Mouse (Mus musculus) midbrain, embryonic 10.5 days (tissue): ENCODE results near the gene Tec. TPM values are rescaled to one million over a fixed set of nuclear protein-coding genes. Genes with fewer than 3 reads are reported as not detected.

ENCODE experiments used
- DNase-seq: peaks from one replicate; pipeline ENCODE4 v3.0.0-alpha.2; 2017; ENCODE audit warnings: low spot score
- H3K27ac ChIP-seq: fragments of 300-500 bp; sonication (generic); replicated peaks from 2 replicates; pipeline ENCODE4 v1.5.1; 2016; ENCODE audit warnings: mild to moderate bottlenecking
- H3K27me3 ChIP-seq: fragments of 300-500 bp; sonication (generic); 2 replicates; pipeline ENCODE4 v1.6.1; 2016; ENCODE audit warnings: low read depth, mild to moderate bottlenecking; ENCODE audit not compliant: poor library complexity, severe bottlenecking
- H3K36me3 ChIP-seq: fragments of 300-500 bp; sonication (generic); 2 replicates; pipeline ENCODE4 v1.6.1; 2016; ENCODE audit warnings: mild to moderate bottlenecking, moderate library complexity
- H3K4me1 ChIP-seq: fragments of 300-500 bp; sonication (generic); 2 replicates; pipeline ENCODE4 v1.6.1; 2016
- H3K4me3 ChIP-seq: fragments of 300-500 bp; sonication (generic); 2 replicates; pipeline ENCODE4 v1.5.1; 2016; ENCODE audit warnings: mild to moderate bottlenecking, moderate library complexity
- H3K9me3 ChIP-seq: fragments of 300-500 bp; sonication (generic); replicated peaks from 2 replicates; pipeline ENCODE4 v1.6.1; 2016; ENCODE audit warnings: mild to moderate bottlenecking
- WGBS: fragments of 180-500 bp; shearing (Covaris S2); methylation state at CpG from one replicate; pipeline ENCODE4 v1.1.7; 2016; 5-methylcytosine and 5-hydroxymethylcytosine counted together
- polyA plus RNA-seq: library from polyadenylated mRNA; unstranded; fragments of >200 nt; fragmentation: Nextera tagmentation; extraction: Ambion mirVana; gene quantifications from 2 replicates; pipeline ENCODE4 v1.2.1, GENCODE M21; 2016

Tec gene
- polyA plus RNA-seq, 1 experiment from 2014 or later = 3.2 TPM

DNA sequence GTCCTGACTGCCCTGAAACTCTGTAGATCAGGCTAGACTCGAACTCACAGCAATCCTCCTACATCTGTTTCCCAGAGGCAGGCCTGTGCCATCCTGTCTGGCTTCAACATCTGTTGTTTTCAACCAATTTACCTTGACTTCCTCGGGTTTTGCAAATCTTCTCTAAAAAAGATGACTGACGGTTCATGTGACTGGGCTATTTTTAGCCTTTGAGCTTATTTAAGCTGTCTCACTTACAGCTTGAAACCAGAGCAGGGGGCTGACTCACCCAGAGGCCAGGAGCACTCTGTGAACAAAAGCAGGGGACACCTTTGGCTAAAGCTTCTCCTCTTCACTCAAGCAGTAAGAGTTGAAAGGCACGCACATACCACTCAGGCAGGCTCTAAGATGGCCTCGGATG lies 65.4 kb downstream of the Tec start:
- Histone ChIP-seq H3K36me3 (no peaks in the 10 kb centered on the region), H3K4me1 (peaks cover 4% of the 10 kb centered on the region), H3K4me3 (no peak overlapping the region), H3K9me3 (no peaks in the 10 kb centered on the region), H3K27me3 (no peaks in the 10 kb centered on the region), H3K27ac (no peak overlapping the region)
- DNase-seq = no peak
- WGBS = 80% methylated on average over 5 of the region's 5 CpGs

DNA sequence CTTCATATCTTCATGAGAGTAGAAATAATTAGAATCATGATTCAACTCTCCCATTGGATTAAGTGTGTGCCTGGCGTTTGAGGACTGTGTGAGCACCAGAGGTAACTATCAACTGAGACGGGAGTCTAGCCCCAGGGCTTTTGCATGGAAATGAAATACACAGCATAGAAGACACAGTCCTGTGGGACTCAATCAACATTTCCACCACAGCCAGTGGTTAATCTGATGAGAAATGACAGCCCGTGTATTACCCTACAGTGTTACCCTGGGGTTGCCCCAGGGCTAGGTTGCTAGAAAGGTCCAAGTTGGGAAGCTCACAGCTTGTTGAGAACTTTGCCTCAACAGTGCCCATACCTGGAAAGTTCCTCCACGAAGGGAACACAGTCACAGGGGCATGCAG lies 69.7 kb downstream of the Tec start:
- DNase-seq = no peak
- Histone ChIP-seq H3K4me1 (peaks cover 16% of the 10 kb centered on the region), H3K36me3 (no peaks in the 10 kb centered on the region), H3K27me3 (no peaks in the 10 kb centered on the region), H3K9me3 (no peaks in the 10 kb centered on the region), H3K4me3 (no peak overlapping the region), H3K27ac (no peak overlapping the region)
- 78% methylated on average over 4 of the region's 4 CpGs for WGBS

DNA sequence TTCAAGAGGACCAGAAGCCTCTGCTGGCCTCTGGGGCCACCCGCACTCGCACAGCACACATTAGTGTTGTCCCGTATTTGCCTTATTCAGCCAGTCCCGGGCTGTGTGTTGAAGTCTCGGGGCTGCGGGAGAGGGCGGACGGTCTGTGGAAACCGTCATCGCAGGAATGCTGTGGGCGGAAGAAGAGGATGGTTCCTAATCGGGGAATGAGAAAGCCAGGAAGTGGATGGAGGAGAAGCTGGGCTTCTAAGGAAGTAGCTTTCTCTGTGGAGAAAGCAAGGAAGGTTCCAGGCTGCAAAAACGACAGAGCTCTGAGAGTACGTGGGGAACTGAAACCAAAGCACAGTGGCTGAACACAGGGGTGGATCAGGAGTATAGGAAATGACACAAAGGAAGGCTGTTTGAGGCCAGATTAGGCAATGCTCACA lies 72.1 kb downstream of the Tec start:
- H3K27ac ChIP-seq = peak overlapping the region; percentile 64
- no peak overlapping the region for H3K4me3 ChIP-seq
- DNase-seq = no peak
- no peaks in the 10 kb centered on the region for H3K9me3 ChIP-seq
- no peaks in the 10 kb centered on the region for H3K27me3 ChIP-seq
- 72% methylated on average over 14 of the region's 14 CpGs for WGBS
- H3K36me3 ChIP-seq = no peaks in the 10 kb centered on the region
- peaks cover 23% of the 10 kb centered on the region for H3K4me1 ChIP-seq

DNA sequence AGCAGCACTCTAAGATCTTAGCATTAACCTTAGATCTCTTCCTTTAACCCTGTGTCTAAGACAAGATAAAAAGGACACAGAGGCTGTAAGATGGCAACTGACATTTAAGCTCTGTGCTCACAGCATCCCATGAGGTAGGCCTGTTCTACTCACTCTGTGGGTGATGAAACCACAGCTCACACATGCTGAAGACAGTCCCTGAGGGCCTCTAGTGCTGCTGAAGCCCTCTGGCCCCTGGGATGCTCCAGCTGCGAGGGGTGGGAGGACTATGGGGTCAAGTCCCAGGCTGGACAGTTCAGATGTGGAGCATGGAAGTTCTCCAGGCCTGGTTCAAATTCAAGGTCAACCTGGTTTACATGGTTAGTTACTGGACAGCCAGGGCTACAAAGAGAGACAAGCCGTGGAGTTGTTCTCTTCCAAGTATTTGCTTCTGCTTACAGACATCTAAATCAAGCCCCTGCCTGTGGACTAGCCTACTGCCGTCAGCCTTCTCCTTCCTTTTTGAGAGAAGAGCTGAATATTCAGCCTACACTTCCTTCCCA lies 74.9 kb downstream of the Tec start:
- whole genome bisulfite sequencing = 90% methylated on average over 3 of the region's 3 CpGs
- Histone ChIP-seq H3K36me3 (no peaks in the 10 kb centered on the region), H3K9me3 (no peaks in the 10 kb centered on the region), H3K27ac (no peak overlapping the region), H3K4me1 (peaks cover 23% of the 10 kb centered on the region), H3K27me3 (no peaks in the 10 kb centered on the region), H3K4me3 (no peak overlapping the region)
- DNase-seq = no peak

DNA sequence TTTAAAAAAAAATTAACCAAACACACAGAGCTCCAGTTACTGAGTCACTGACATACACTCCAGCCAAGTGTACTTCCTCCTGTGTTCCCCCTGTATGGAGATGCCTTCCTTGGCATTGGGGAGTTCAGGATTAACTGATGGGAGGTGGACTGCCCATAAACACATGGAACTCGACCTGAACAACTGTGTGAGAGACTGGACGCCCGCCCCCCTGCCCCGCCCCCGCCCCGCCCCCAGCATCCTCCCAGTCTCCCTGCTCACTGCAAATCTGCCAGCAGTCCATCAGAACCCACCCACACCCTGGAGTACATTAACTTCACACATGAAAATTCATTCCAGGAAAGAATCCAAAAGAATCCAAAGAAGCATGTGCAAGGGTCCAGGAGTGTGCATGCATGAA lies 76.5 kb downstream of the Tec start:
- H3K27me3 ChIP-seq = no peaks in the 10 kb centered on the region
- H3K4me3 ChIP-seq = no peak overlapping the region
- H3K36me3 ChIP-seq = no peaks in the 10 kb centered on the region
- H3K9me3 ChIP-seq = no peaks in the 10 kb centered on the region
- DNase-seq = no peak
- peaks cover 23% of the 10 kb centered on the region for H3K4me1 ChIP-seq
- WGBS = 19% methylated on average over 6 of the region's 6 CpGs
- H3K27ac ChIP-seq = no peak overlapping the region

DNA sequence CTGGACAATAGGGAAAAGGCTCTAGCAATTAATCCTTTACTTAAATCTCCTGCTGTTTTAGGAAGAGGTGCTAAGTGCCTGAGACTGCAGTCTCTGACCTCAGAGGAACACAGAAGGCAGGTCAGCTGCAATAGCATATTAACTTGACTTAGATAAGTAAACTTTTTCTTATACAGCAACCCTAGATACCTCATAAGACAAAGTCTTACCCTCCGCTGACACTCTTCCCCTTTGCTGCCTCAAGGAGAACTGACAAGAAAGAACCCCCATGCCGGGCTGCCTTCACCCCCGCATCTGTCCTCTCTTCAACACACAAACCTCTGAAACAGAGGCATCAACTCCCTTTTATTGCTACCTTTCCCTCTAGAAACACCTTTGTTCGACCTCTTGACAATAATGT lies 76.9 kb downstream of the Tec start:
- no peak for DNase-seq
- H3K36me3 ChIP-seq = no peaks in the 10 kb centered on the region
- no peaks in the 10 kb centered on the region for H3K27me3 ChIP-seq
- no peak overlapping the region for H3K4me3 ChIP-seq
- H3K4me1 ChIP-seq = peaks cover 23% of the 10 kb centered on the region
- no peaks in the 10 kb centered on the region for H3K9me3 ChIP-seq
- H3K27ac ChIP-seq = no peak overlapping the region
- WGBS = 64% methylated on average over 4 of the region's 4 CpGs

DNA sequence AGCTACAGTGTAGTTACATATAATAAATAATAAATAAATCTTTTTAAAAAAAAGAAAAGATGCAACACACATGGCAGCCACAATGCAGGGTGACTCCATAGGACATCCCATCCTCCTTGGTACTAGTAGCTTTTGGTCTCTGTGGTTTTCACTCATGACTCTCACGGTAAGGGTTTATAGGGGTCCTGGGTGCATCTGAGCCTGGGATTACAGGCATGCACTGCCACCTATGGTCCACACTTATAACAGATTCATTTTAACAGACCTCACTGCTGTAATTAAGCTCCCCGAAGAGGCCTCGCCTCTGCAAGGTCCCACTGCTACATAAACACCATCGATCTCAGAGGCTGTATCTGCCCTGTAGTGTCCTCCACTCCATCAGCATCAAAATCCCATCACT lies 82.8 kb downstream of the Tec start:
- WGBS = 86% methylated on average over 4 of the region's 4 CpGs
- Histone ChIP-seq H3K27me3 (no peaks in the 10 kb centered on the region), H3K9me3 (no peaks in the 10 kb centered on the region), H3K4me3 (no peak overlapping the region), H3K27ac (no peak overlapping the region), H3K4me1 (no peaks in the 10 kb centered on the region), H3K36me3 (no peaks in the 10 kb centered on the region)
- DNase-seq = no peak

DNA sequence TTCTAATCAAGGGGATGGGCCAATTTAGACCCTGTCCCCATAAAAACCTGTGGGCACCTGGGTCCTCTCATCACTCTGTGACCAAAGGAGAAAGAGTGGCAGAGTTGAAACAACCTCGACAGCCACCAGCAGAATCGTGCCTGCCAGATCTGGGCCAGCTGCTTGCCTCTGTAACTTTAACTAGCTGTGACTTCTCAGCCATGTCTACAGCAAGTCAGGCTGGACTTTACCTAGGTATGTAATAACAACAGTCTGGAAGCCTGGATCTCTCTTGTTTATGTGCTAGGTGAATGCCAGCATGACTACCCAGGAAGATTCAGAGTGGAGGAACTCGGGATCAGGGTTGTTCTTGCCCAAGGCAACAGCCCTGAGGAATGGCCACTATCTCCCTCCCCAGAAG lies 83.6 kb downstream of the Tec start:
- H3K4me1 ChIP-seq = no peaks in the 10 kb centered on the region
- H3K36me3 ChIP-seq = no peaks in the 10 kb centered on the region
- no peaks in the 10 kb centered on the region for H3K27me3 ChIP-seq
- WGBS = 77% methylated on average over 3 of the region's 3 CpGs
- no peaks in the 10 kb centered on the region for H3K9me3 ChIP-seq
- no peak for DNase-seq
- no peak overlapping the region for H3K27ac ChIP-seq
- H3K4me3 ChIP-seq = no peak overlapping the region

DNA sequence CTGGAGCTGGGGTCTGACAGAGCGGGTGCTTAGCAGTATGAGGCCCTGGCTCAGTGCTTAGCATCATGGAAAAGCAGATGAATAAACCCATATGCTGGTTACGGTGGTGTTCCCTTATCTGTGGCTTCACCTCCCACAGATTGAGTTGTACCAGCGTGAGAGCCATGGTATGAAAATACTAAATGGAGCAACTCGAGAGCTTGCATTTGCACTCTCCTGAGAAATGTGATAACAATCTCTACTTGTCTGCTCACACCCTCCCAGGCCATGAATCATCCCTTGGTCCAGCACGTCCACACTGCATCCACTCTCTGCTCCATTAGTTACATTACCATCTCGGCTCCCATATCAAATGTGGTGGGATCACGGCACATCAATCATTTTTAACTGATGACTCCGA lies 84.3 kb downstream of the Tec start:
- H3K4me3 ChIP-seq = no peak overlapping the region
- H3K27ac ChIP-seq = no peak overlapping the region
- 93% methylated on average over 8 of the region's 8 CpGs for WGBS
- H3K27me3 ChIP-seq = no peaks in the 10 kb centered on the region
- no peak for DNase-seq
- no peaks in the 10 kb centered on the region for H3K36me3 ChIP-seq
- no peaks in the 10 kb centered on the region for H3K9me3 ChIP-seq
- no peaks in the 10 kb centered on the region for H3K4me1 ChIP-seq

DNA sequence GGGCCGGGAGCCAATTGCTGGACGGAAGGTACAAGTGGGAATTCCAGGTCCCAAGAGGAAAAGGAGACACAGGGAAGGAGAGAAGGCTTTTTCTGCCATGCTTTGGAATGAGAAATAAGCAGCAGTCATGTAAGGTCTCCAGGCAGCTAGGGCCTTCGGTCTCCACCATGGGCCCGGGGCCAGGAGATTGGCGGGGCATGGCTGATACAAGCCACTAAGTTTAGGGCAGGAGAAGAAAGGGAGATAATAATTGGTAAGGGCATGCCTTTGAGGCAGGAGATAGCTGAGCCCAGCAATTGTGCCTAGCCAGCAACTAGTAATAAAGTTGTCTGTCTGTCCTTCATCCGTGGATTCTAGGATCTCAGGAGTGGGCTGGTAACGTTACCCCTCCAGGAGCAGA lies 85.2 kb downstream of the Tec start:
- 95% methylated on average over 7 of the region's 7 CpGs for WGBS
- H3K27ac ChIP-seq = no peak overlapping the region
- no peaks in the 10 kb centered on the region for H3K4me1 ChIP-seq

DNA sequence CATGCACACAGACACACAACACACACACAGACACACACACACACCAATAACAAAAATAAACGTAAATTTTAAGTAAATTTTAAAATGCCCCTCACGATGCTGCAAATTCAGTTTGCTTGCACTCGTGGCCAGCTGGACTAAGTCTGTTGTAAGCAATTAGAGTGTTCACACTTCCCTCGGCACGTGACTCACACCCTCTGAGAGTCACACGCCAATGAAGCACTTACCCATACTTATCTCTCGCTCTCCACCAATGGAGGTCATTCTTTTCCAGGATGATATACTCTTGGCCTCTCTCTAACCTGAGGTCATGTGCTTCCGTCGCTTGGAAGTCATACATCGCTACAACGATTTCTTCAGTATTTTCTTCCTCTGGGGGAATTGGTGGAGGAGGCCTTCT lies 86.5 kb downstream of the Tec start:
- Histone ChIP-seq H3K36me3 (no peaks in the 10 kb centered on the region), H3K27ac (no peak overlapping the region), H3K9me3 (no peaks in the 10 kb centered on the region), H3K4me3 (no peak overlapping the region), H3K27me3 (no peaks in the 10 kb centered on the region), H3K4me1 (no peaks in the 10 kb centered on the region)
- 90% methylated on average over 11 of the region's 11 CpGs for WGBS
- DNase-seq = no peak

More for the DNA sequence above, 85.2 kb downstream of the Tec start:
- no peak for DNase-seq
- H3K9me3 ChIP-seq = no peaks in the 10 kb centered on the region
- H3K4me3 ChIP-seq = no peak overlapping the region
- no peaks in the 10 kb centered on the region for H3K36me3 ChIP-seq
- H3K27me3 ChIP-seq = no peaks in the 10 kb centered on the region

DNA sequence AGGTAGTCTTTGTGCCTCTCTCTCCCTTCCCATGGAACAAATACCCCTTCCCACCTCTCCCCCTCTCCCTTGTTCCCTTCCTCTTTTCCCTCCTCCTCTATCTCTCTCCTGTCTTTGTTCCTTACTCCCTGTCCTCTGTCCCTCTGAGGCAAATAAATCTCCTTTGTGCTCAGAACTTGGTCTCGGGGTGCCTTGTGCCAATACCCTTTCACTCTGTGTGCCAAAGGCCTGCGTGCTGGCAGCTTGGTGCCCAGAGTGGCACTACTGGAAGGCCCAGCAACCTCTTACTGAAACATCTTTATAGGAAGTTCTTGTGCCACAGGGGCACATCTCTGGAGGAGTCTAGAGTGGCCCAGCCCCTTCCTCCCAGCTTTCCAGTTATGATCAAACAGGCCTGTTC lies 91.7 kb downstream of the Tec start:
- Histone ChIP-seq H3K27ac (no peak overlapping the region), H3K4me3 (no peak overlapping the region), H3K4me1 (no peaks in the 10 kb centered on the region), H3K36me3 (no peaks in the 10 kb centered on the region), H3K9me3 (no peaks in the 10 kb centered on the region), H3K27me3 (no peaks in the 10 kb centered on the region)
- DNase-seq = no peak
- WGBS = 84% methylated on average over 2 of the region's 2 CpGs

DNA sequence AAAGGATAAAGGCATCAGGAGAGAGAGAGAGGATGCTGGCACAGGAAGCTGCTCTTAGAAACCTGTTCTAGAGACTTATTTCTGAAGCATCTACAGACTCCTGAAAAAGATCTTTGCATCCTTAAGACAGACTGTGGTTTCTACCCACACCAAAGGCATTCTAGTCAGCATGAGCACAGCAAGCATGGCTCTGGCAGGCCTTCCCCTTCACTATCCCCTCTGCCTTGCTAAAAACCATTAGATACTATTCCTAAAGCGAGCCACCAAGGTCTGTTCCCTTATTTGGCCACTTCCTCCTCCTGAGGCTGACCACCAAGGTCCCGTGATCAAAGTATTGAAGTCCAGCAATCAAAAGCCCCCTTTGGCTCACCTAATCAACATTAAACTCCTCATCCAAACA lies 92.2 kb downstream of the Tec start:
- no peaks in the 10 kb centered on the region for H3K9me3 ChIP-seq
- H3K27ac ChIP-seq = no peak overlapping the region
- H3K4me3 ChIP-seq = no peak overlapping the region
- 70% methylated on average over 2 of the region's 2 CpGs for WGBS
- no peaks in the 10 kb centered on the region for H3K27me3 ChIP-seq
- H3K4me1 ChIP-seq = no peaks in the 10 kb centered on the region
- no peaks in the 10 kb centered on the region for H3K36me3 ChIP-seq
- no peak for DNase-seq

DNA sequence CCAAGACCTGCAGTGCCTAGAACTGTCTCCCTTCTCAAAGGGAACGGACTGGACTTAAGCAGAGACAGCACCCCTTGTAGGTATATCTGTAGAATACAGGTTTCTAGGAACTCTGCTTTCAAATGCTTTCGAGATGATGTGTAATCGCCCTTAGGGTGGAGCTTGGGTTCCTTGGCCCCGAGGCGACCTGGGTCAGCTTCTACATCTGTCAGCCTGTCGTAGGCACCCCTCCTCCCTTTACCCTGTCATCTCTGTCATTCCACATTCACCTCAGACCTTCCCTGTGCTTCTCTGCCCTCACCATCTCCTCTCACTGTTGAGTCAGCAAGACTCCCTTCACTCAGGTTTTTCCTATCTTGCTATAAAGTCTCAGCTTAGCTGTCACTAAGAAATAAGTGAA lies 98.4 kb downstream of the Tec start:
- Histone ChIP-seq H3K36me3 (no peaks in the 10 kb centered on the region), H3K4me3 (no peak overlapping the region), H3K27me3 (no peaks in the 10 kb centered on the region), H3K27ac (no peak overlapping the region), H3K9me3 (no peaks in the 10 kb centered on the region), H3K4me1 (no peaks in the 10 kb centered on the region)
- 79% methylated on average over 6 of the region's 6 CpGs for WGBS
- no peak for DNase-seq
